Mouse (Mus musculus) liver, embryonic 14.5 days (tissue): ENCODE results near the gene Gm10639.
"Not testable (repeated sequence)": the region's sequence is repeated elsewhere in the genome, so short reads cannot be mapped to it uniquely, and the experiment has no call there.

ENCODE experiments used
- CTCF ChIP-seq: IDR thresholded peaks from 2 replicates; pipeline ENCODE4 v1.5.1; 2016; ENCODE audit warnings: antibody characterized with exemption, low read depth, control low read depth
- EP300 ChIP-seq: IDR thresholded peaks from 2 replicates; pipeline ENCODE4 v1.6.1; 2016; ENCODE audit warnings: antibody characterized with exemption, low read depth

GRCm38 (mm10) chr9:78289063-78289462, 660 bp upstream of the Gm10639 start:
- not testable (repeated sequence) for TF ChIP-seq EP300, CTCF
